Mouse (Mus musculus): Measurements from ENCODE around the gene Scd4. TPM values are rescaled to one million over a fixed set of nuclear protein-coding genes. Genes with fewer than 3 reads are reported as not detected.

Scd4 gene
- polyA plus RNA-seq, 1 experiment from 2014 or later = 0.09 TPM

GRCm38 (mm10) chr19:44301671-44302305 lies 31.1 kb upstream of the Scd4 start:
- no peak for ATAC-seq (ENCODE audit: insufficient number of reproducible peaks, insufficient read depth, low FRiP score, low TSS enrichment)
- H3K36me3 ChIP-seq = peaks cover 94% of the 10 kb centered on the region
- no peak overlapping the region for H3K4me2 ChIP-seq (replicated peaks)
- no peaks in the 10 kb centered on the region for H3K27me3 ChIP-seq
- no peak overlapping the region for H3K4me3 ChIP-seq
- H3K27ac ChIP-seq = no peak overlapping the region
- WGBS = 83% methylated on average over 9 of the region's 9 CpGs
- H3K9ac ChIP-seq = no peak overlapping the region
- no peaks in the 10 kb centered on the region for H3K9me3 ChIP-seq
- H3K4me1 ChIP-seq = peaks cover 49% of the 10 kb centered on the region

GRCm38 (mm10) chr19:44302901-44303300 lies 30.0 kb upstream of the Scd4 start:
- Histone ChIP-seq H3K36me3 (peaks cover 94% of the 10 kb centered on the region), H3K4me2 (replicated peaks) (no peak overlapping the region), H3K4me1 (peaks cover 38% of the 10 kb centered on the region), H3K27me3 (no peaks in the 10 kb centered on the region), H3K9me3 (no peaks in the 10 kb centered on the region), H3K4me3 (no peak overlapping the region), H3K27ac (no peak overlapping the region), H3K9ac (no peak overlapping the region)
- WGBS = 86% methylated on average over 11 of the region's 11 CpGs
- ATAC-seq (ENCODE audit: insufficient number of reproducible peaks, insufficient read depth, low FRiP score, low TSS enrichment) = no peak

GRCm38 (mm10) chr19:44303502-44303901 lies 29.4 kb upstream of the Scd4 start:
- WGBS = 82% methylated on average over 8 of the region's 8 CpGs
- peaks cover 88% of the 10 kb centered on the region for H3K36me3 ChIP-seq
- no peak for ATAC-seq (ENCODE audit: insufficient number of reproducible peaks, insufficient read depth, low FRiP score, low TSS enrichment)

GRCm38 (mm10) chr19:44304419-44304818 lies 28.5 kb upstream of the Scd4 start:
- no peak overlapping the region for H3K9ac ChIP-seq
- H3K9me3 ChIP-seq = no peaks in the 10 kb centered on the region
- no peak overlapping the region for H3K4me3 ChIP-seq
- peaks cover 83% of the 10 kb centered on the region for H3K36me3 ChIP-seq
- ATAC-seq (ENCODE audit: insufficient number of reproducible peaks, insufficient read depth, low FRiP score, low TSS enrichment) = no peak
- 93% methylated on average over 10 of the region's 10 CpGs for WGBS
- H3K27ac ChIP-seq = no peak overlapping the region
- peaks cover 24% of the 10 kb centered on the region for H3K4me1 ChIP-seq
- no peaks in the 10 kb centered on the region for H3K27me3 ChIP-seq
- no peak overlapping the region for H3K4me2 ChIP-seq (replicated peaks)

More at GRCm38 (mm10) chr19:44303502-44303901, 29.4 kb upstream of the Scd4 start:
- Histone ChIP-seq H3K9ac (no peak overlapping the region), H3K27me3 (no peaks in the 10 kb centered on the region), H3K4me1 (peaks cover 32% of the 10 kb centered on the region), H3K4me3 (no peak overlapping the region), H3K9me3 (no peaks in the 10 kb centered on the region), H3K4me2 (replicated peaks) (no peak overlapping the region), H3K27ac (no peak overlapping the region)

- ATAC-seq (ENCODE audit: insufficient number of reproducible peaks, insufficient read depth, low FRiP score, low TSS enrichment) = no peak
- peaks cover 20% of the 10 kb centered on the region for H3K4me1 ChIP-seq
- WGBS = 88% methylated on average over 16 of the region's 16 CpGs
- no peak overlapping the region for H3K4me2 ChIP-seq (replicated peaks)
- H3K9me3 ChIP-seq = no peaks in the 10 kb centered on the region
- H3K27me3 ChIP-seq = no peaks in the 10 kb centered on the region
- no peak overlapping the region for H3K9ac ChIP-seq
- H3K4me3 ChIP-seq = no peak overlapping the region
- H3K27ac ChIP-seq = peak overlapping the region; percentile 11; the same call in 1 of the 2 replicates
- peaks cover 79% of the 10 kb centered on the region for H3K36me3 ChIP-seq
These were observed 27.9 kb upstream of the Scd4 start for GRCm38 (mm10) chr19:44304851-44305510.

- peaks cover 12% of the 10 kb centered on the region for H3K4me1 ChIP-seq
- no peak overlapping the region for H3K4me3 ChIP-seq
- no peak for ATAC-seq (ENCODE audit: insufficient number of reproducible peaks, insufficient read depth, low FRiP score, low TSS enrichment)
- H3K4me2 ChIP-seq (replicated peaks) = no peak overlapping the region
- H3K27ac ChIP-seq = no peak overlapping the region
- WGBS = 91% methylated on average over 15 of the region's 15 CpGs
- H3K27me3 ChIP-seq = no peaks in the 10 kb centered on the region
- no peaks in the 10 kb centered on the region for H3K9me3 ChIP-seq
- H3K9ac ChIP-seq = no peak overlapping the region
- peaks cover 72% of the 10 kb centered on the region for H3K36me3 ChIP-seq
These were observed 27.2 kb upstream of the Scd4 start for GRCm38 (mm10) chr19:44305701-44306100.

GRCm38 (mm10) chr19:44306171-44306570 lies 26.7 kb upstream of the Scd4 start:
- H3K9ac ChIP-seq = no peak overlapping the region
- peaks cover 67% of the 10 kb centered on the region for H3K36me3 ChIP-seq
- H3K4me3 ChIP-seq = no peak overlapping the region
- H3K27ac ChIP-seq = no peak overlapping the region
- no peak for ATAC-seq (ENCODE audit: insufficient number of reproducible peaks, insufficient read depth, low FRiP score, low TSS enrichment)
- H3K27me3 ChIP-seq = no peaks in the 10 kb centered on the region
- H3K4me1 ChIP-seq = peaks cover 11% of the 10 kb centered on the region
- no peaks in the 10 kb centered on the region for H3K9me3 ChIP-seq
- 80% methylated on average over 7 of the region's 7 CpGs for WGBS
- H3K4me2 ChIP-seq (replicated peaks) = no peak overlapping the region

- Histone ChIP-seq H3K9ac (no peak overlapping the region), H3K27me3 (no peaks in the 10 kb centered on the region), H3K9me3 (no peaks in the 10 kb centered on the region), H3K4me2 (replicated peaks) (no peak overlapping the region), H3K4me3 (no peak overlapping the region), H3K4me1 (peaks cover 6% of the 10 kb centered on the region), H3K27ac (no peak overlapping the region), H3K36me3 (peaks cover 56% of the 10 kb centered on the region)
- ATAC-seq (ENCODE audit: insufficient number of reproducible peaks, insufficient read depth, low FRiP score, low TSS enrichment) = no peak
- WGBS = 83% methylated on average over 9 of the region's 9 CpGs
These were observed 25.6 kb upstream of the Scd4 start for GRCm38 (mm10) chr19:44307101-44307914.

- Histone ChIP-seq H3K36me3 (peaks cover 50% of the 10 kb centered on the region), H3K4me1 (peaks cover 6% of the 10 kb centered on the region), H3K4me3 (no peak overlapping the region), H3K27ac (no peak overlapping the region), H3K9me3 (no peaks in the 10 kb centered on the region), H3K4me2 (replicated peaks) (no peak overlapping the region), H3K9ac (no peak overlapping the region), H3K27me3 (no peaks in the 10 kb centered on the region)
- 82% methylated on average over 6 of the region's 6 CpGs for WGBS
- no peak for ATAC-seq (ENCODE audit: insufficient number of reproducible peaks, insufficient read depth, low FRiP score, low TSS enrichment)
These were observed 24.9 kb upstream of the Scd4 start for GRCm38 (mm10) chr19:44307915-44308470.

- H3K4me1 ChIP-seq = peaks cover 6% of the 10 kb centered on the region
- no peaks in the 10 kb centered on the region for H3K9me3 ChIP-seq
- ATAC-seq (ENCODE audit: insufficient number of reproducible peaks, insufficient read depth, low FRiP score, low TSS enrichment) = no peak
- H3K4me2 ChIP-seq (replicated peaks) = no peak overlapping the region
- 86% methylated on average over 8 of the region's 8 CpGs for WGBS
- no peak overlapping the region for H3K4me3 ChIP-seq
- no peak overlapping the region for H3K27ac ChIP-seq
- peaks cover 42% of the 10 kb centered on the region for H3K36me3 ChIP-seq
- no peak overlapping the region for H3K9ac ChIP-seq
- H3K27me3 ChIP-seq = no peaks in the 10 kb centered on the region
These were observed 24.2 kb upstream of the Scd4 start for GRCm38 (mm10) chr19:44308611-44309246.

- H3K27ac ChIP-seq = no peak overlapping the region
- ATAC-seq (ENCODE audit: insufficient number of reproducible peaks, insufficient read depth, low FRiP score, low TSS enrichment) = no peak
- H3K4me1 ChIP-seq = peaks cover 11% of the 10 kb centered on the region
- H3K4me3 ChIP-seq = no peak overlapping the region
- peaks cover 34% of the 10 kb centered on the region for H3K36me3 ChIP-seq
- no peak overlapping the region for H3K4me2 ChIP-seq (replicated peaks)
- H3K27me3 ChIP-seq = no peaks in the 10 kb centered on the region
- no peaks in the 10 kb centered on the region for H3K9me3 ChIP-seq
- H3K9ac ChIP-seq = no peak overlapping the region
- 82% methylated on average over 12 of the region's 12 CpGs for WGBS
These were observed 23.3 kb upstream of the Scd4 start for GRCm38 (mm10) chr19:44309351-44310154.
